Comparison of ENCODE assay signal across 27 mouse cellular contexts in the genomic region with DNA sequence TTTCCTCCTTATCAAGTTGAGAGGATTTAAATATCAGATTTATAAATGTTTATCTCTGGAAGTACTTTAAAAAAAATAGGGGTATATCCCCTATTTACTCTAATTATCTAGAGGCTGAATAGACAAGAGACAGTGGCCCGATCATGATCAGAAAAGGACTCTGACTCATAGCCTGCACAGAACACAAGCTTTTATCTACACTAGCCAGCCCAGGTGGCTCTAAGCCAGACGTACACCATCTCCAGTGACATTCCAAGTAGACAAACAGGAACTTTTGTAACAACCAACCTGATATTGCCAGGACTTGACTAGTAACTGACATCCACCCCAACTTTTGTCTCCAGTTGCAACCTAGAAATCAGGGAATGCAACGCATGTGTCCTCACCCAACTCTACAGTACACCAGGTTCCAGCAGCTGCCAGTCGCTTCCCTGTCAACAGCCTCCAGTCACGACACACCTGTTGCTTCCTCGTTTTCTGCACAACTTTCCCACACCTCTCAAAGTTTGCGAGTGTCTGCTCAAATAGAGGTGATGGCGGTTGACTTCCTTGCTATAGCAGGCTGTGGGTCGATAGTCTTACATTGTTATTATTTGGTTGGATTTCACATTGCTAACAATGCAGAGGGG.
DNase-seq lines count a peak whose midpoint lies in the region; ATAC-seq and TF ChIP-seq lines count a peak whose summit lies in the region.
"Had no signal": no experiment of that assay in that cellular context is flagged by ENCODE, and none has a peak within 500 bp of the region (broad histone marks: within the 10 kb centered on the region; RNA-seq: fewer than 3 reads in every experiment).

No protein-coding gene starts in this region.

- no peaks in the 10 kb centered on the region for H3K79me3 ChIP-seq in C2C12 (ENCODE audit: low read depth)

- H3K9me3 ChIP-seq in heart, embryonic 11.5 days (replicated peaks; ENCODE audit: control insufficient read depth, low read length): peaks cover 4% of the 10 kb centered on the region; the same call in 1 of the 2 replicates
- no peaks in the 10 kb centered on the region for H3K9me3 ChIP-seq in stomach, postnatal 0 days (ENCODE audit: control insufficient read depth, low read length)
- H3K9me3 ChIP-seq: liver, embryonic 15.5 days; neural tube, embryonic 12.5 days had no signal

- H3K27me3 ChIP-seq in heart, embryonic 11.5 days (ENCODE audit: control insufficient read depth, insufficient read depth, low read length): no peaks in the 10 kb centered on the region
- no peaks in the 10 kb centered on the region for H3K27me3 ChIP-seq in C2C12 (ENCODE audit: control insufficient read depth, insufficient read depth, insufficient read length)
- H3K27me3 ChIP-seq in stomach, postnatal 0 days (ENCODE audit: control insufficient read depth, insufficient read depth, low read length): no peaks in the 10 kb centered on the region
- H3K27me3 ChIP-seq: embryonic facial prominence, embryonic 15.5 days; hindbrain, embryonic 12.5 days; kidney, embryonic 15.5 days; limb, embryonic 13.5 days; liver, embryonic 15.5 days; neural tube, embryonic 12.5 days had no signal

- H3K36me3 ChIP-seq in heart, embryonic 11.5 days (ENCODE audit: control insufficient read depth, insufficient read depth, low read length): no peaks in the 10 kb centered on the region
- no peaks in the 10 kb centered on the region for H3K36me3 ChIP-seq in C2C12 (ENCODE audit: control insufficient read depth, insufficient read depth)
- no peaks in the 10 kb centered on the region for H3K36me3 ChIP-seq in stomach, postnatal 0 days (ENCODE audit: control insufficient read depth, insufficient read depth, low read length)
- H3K36me3 ChIP-seq: embryonic facial prominence, embryonic 15.5 days; hindbrain, embryonic 12.5 days; kidney, embryonic 15.5 days; limb, embryonic 13.5 days; liver, embryonic 15.5 days; neural tube, embryonic 12.5 days had no signal

- no peak overlapping the region for H3K4me3 ChIP-seq in heart, embryonic 11.5 days (ENCODE audit: low read depth, low read length)
- H3K4me3 ChIP-seq in C2C12 (ENCODE audit: insufficient read depth, poor library complexity, severe bottlenecking): no peak overlapping the region
- no peak overlapping the region for H3K4me3 ChIP-seq in stomach, postnatal 0 days (ENCODE audit: low read depth, low read length)
- H3K4me3 ChIP-seq: embryonic facial prominence, embryonic 15.5 days; heart, adult 2 months; hindbrain, embryonic 12.5 days; kidney, embryonic 15.5 days; limb, embryonic 13.5 days; liver, embryonic 15.5 days; neural tube, embryonic 12.5 days had no signal

- H3K4me1 ChIP-seq in heart, embryonic 11.5 days (ENCODE audit: control insufficient read depth, insufficient read depth, low read length): no peaks in the 10 kb centered on the region
- no peaks in the 10 kb centered on the region for H3K4me1 ChIP-seq in stomach, postnatal 0 days (replicated peaks; ENCODE audit: control insufficient read depth, insufficient read depth)
- H3K4me1 ChIP-seq: embryonic facial prominence, embryonic 15.5 days; hindbrain, embryonic 12.5 days; kidney, embryonic 15.5 days; limb, embryonic 13.5 days; liver, embryonic 15.5 days; neural tube, embryonic 12.5 days had no signal

- WGBS in heart, embryonic 11.5 days (ENCODE audit: insufficient replicate concordance): 66% methylated on average over 9 of the region's 9 CpGs
- 61% methylated on average over 9 of the region's 9 CpGs for WGBS in stomach, postnatal 0 days

- peak; percentile 36 for TF ChIP-seq EP300 in stomach, postnatal 0 days (optimal IDR thresholded peaks at IDR 0.05)

- DNase-seq in heart, adult 11 months: peak; percentile 78
- DNase-seq in MN1 (ENCODE audit: low spot score): peak; percentile 28
- no peak for DNase-seq in stomach, postnatal 0 days (ENCODE audit: low spot score)
- no peak for DNase-seq in adrenal gland, postnatal 14 days
- DNase-seq: adrenal gland, postnatal 10 days; cerebellum, adult 2 months; cerebellum, postnatal 36 days; embryo, embryonic 11 days; forebrain, postnatal 0 days; kidney, adult 11 months; kidney, postnatal 36 days; retina, postnatal 1 day; thymus, postnatal 25 days had no signal

- no peak for ATAC-seq in heart, embryonic 11.5 days (replicated peaks; ENCODE audit: insufficient number of reproducible peaks, low FRiP score, low TSS enrichment)
- ATAC-seq in stomach, postnatal 0 days (ENCODE audit: low FRiP score, low TSS enrichment): no peak
- no peak for ATAC-seq in megakaryocyte, adult 5-6 weeks (ENCODE audit: poor library complexity, severe bottlenecking)
- ATAC-seq: activated CD4-positive, CD25-positive, alpha-beta regulatory T cell, adult 4 months; CD4-positive, CD25-positive, alpha-beta regulatory T cell, adult 4 months; forebrain, postnatal 0 days had no signal

- no peak overlapping the region for H3K4me2 ChIP-seq in heart, embryonic 11.5 days
- no peak overlapping the region for H3K4me2 ChIP-seq in stomach, postnatal 0 days (replicated peaks; ENCODE audit: low read depth)
- H3K4me2 ChIP-seq: embryonic facial prominence, embryonic 15.5 days; hindbrain, embryonic 12.5 days; kidney, embryonic 15.5 days; limb, embryonic 13.5 days; liver, embryonic 15.5 days; midbrain, embryonic 11.5 days; neural tube, embryonic 12.5 days had no signal

- H3K79me2 ChIP-seq in C2C12 (ENCODE audit: control insufficient read depth, insufficient read depth): no peaks in the 10 kb centered on the region

- TF ChIP-seq CTCF in C2C12 (IDR thresholded peaks at IDR 0.05; ENCODE audit: control insufficient read depth, insufficient read depth, insufficient read length): no peak
- no peak for TF ChIP-seq CTCF in stomach, postnatal 0 days (IDR thresholded peaks at IDR 0.05; ENCODE audit: low read depth)

- no peak overlapping the region for H3K27ac ChIP-seq in heart, embryonic 11.5 days (ENCODE audit: low read depth, low read length)
- no peak overlapping the region for H3K27ac ChIP-seq in stomach, postnatal 0 days (replicated peaks)
- H3K27ac ChIP-seq: embryonic facial prominence, embryonic 15.5 days; heart, adult 2 months; hindbrain, embryonic 12.5 days; kidney, embryonic 15.5 days; limb, embryonic 13.5 days; liver, embryonic 15.5 days; macrophage; neural tube, embryonic 12.5 days had no signal

- H3ac ChIP-seq in C2C12 (ENCODE audit: control insufficient read depth, insufficient read length, low read depth): no peak overlapping the region

- H3K9ac ChIP-seq in heart, embryonic 11.5 days (ENCODE audit: low read depth, low read length): no peak overlapping the region
- no peak overlapping the region for H3K9ac ChIP-seq in stomach, postnatal 0 days (ENCODE audit: low read length)
- H3K9ac ChIP-seq: embryonic facial prominence, embryonic 15.5 days; forebrain, postnatal 0 days; hindbrain, embryonic 12.5 days; kidney, embryonic 15.5 days; limb, embryonic 13.5 days; liver, embryonic 15.5 days; neural tube, embryonic 12.5 days had no signal

TF ChIP-seq in C2C12, 6 proteins besides CTCF, POLR2A, EP300 and RAD21:
- TF ChIP-seq MYOD1 (IDR thresholded peaks at IDR 0.05; ENCODE audit: control insufficient read depth, insufficient read length, low read depth): peak; percentile 79
- no peak for TF ChIP-seq USF1 (IDR thresholded peaks at IDR 0.05; ENCODE audit: low read depth)

Comparison
In these comparisons a context has a peak if more than half of its experiments do, and no peak if none do; other contexts are left out.
1. DNase-seq: peak in heart, adult 11 months (single experiment) and MN1 (single experiment); none in stomach, postnatal 0 days (single experiment) and adrenal gland, postnatal 14 days (single experiment).